Mouse (Mus musculus): ENCODE data around the gene Fam117a. TPM values are rescaled to one million over a fixed set of nuclear protein-coding genes. Genes with fewer than 3 reads are reported as not detected.
"Not testable (repeated sequence)": the region's sequence is repeated elsewhere in the genome, so short reads cannot be mapped to it uniquely, and the experiment has no call there.

Gene Fam117a
- polyA plus RNA-seq, 1 experiment from 2014 or later, result 7.5 TPM

- Histone ChIP-seq H3K4me2 (no peak overlapping the region), H3K9me3 (ENCODE audit: control insufficient read depth, low read length) (no peaks in the 10 kb centered on the region), H3K36me3 (ENCODE audit: control insufficient read depth, insufficient read depth, low read length) (no peaks in the 10 kb centered on the region), H3K4me3 (ENCODE audit: low read depth, low read length) (no peak overlapping the region), H3K4me1 (ENCODE audit: control insufficient read depth, insufficient read depth, low read length) (no peaks in the 10 kb centered on the region), H3K27me3 (ENCODE audit: control insufficient read depth, insufficient read depth, low read length) (no peaks in the 10 kb centered on the region), H3K9ac (ENCODE audit: low read length) (no peak overlapping the region), H3K27ac (ENCODE audit: low read depth, low read length) (no peak overlapping the region)
- no peak for DNase-seq (ENCODE audit: low spot score, missing footprints)
- WGBS, result 86% methylated on average over 5 of the region's 5 CpGs
- ATAC-seq (ENCODE audit: low FRiP score), result no peak
Observed at GRCm38 (mm10) chr11:95401568-95401967, 64.8 kb downstream of the Fam117a start.

- H3K4me3 ChIP-seq (ENCODE audit: low read depth, low read length), result no peak overlapping the region
- H3K4me2 ChIP-seq, result no peak overlapping the region
- DNase-seq (ENCODE audit: low spot score, missing footprints) (no peak), ATAC-seq (ENCODE audit: low FRiP score) (no peak)
- WGBS, result 24% methylated on average over 5 of the region's 5 CpGs
- no peak overlapping the region for H3K9ac ChIP-seq (ENCODE audit: low read length)
- H3K9me3 ChIP-seq (ENCODE audit: control insufficient read depth, low read length), result no peaks in the 10 kb centered on the region
- no peaks in the 10 kb centered on the region for H3K4me1 ChIP-seq (ENCODE audit: control insufficient read depth, insufficient read depth, low read length)
- no peak overlapping the region for H3K27ac ChIP-seq (ENCODE audit: low read depth, low read length)
- H3K36me3 ChIP-seq (ENCODE audit: control insufficient read depth, insufficient read depth, low read length), result no peaks in the 10 kb centered on the region
- no peaks in the 10 kb centered on the region for H3K27me3 ChIP-seq (ENCODE audit: control insufficient read depth, insufficient read depth, low read length)
Observed at GRCm38 (mm10) chr11:95402196-95402595, 65.4 kb downstream of the Fam117a start.

GRCm38 (mm10) chr11:95402658-95403101 lies 65.9 kb downstream of the Fam117a start:
- Histone ChIP-seq H3K27me3 (ENCODE audit: control insufficient read depth, insufficient read depth, low read length) (no peaks in the 10 kb centered on the region), H3K4me1 (ENCODE audit: control insufficient read depth, insufficient read depth, low read length) (no peaks in the 10 kb centered on the region), H3K27ac (ENCODE audit: low read depth, low read length) (no peak overlapping the region), H3K9ac (ENCODE audit: low read length) (no peak overlapping the region), H3K4me3 (ENCODE audit: low read depth, low read length) (no peak overlapping the region), H3K9me3 (ENCODE audit: control insufficient read depth, low read length) (no peaks in the 10 kb centered on the region), H3K4me2 (no peak overlapping the region), H3K36me3 (ENCODE audit: control insufficient read depth, insufficient read depth, low read length) (no peaks in the 10 kb centered on the region)
- DNase-seq (ENCODE audit: low spot score, missing footprints), result no peak
- no peak for ATAC-seq (ENCODE audit: low FRiP score)
- 32% methylated on average over 8 of the region's 8 CpGs for WGBS

GRCm38 (mm10) chr11:95403382-95404340 lies 66.8 kb downstream of the Fam117a start:
- ATAC-seq (ENCODE audit: low FRiP score) (no peak), DNase-seq (ENCODE audit: low spot score, missing footprints) (no peak)
- Histone ChIP-seq H3K4me3 (ENCODE audit: low read depth, low read length) (no peak overlapping the region), H3K4me1 (ENCODE audit: control insufficient read depth, insufficient read depth, low read length) (no peaks in the 10 kb centered on the region), H3K9ac (ENCODE audit: low read length) (no peak overlapping the region), H3K27me3 (ENCODE audit: control insufficient read depth, insufficient read depth, low read length) (no peaks in the 10 kb centered on the region), H3K4me2 (no peak overlapping the region), H3K9me3 (ENCODE audit: control insufficient read depth, low read length) (no peaks in the 10 kb centered on the region), H3K36me3 (ENCODE audit: control insufficient read depth, insufficient read depth, low read length) (no peaks in the 10 kb centered on the region), H3K27ac (ENCODE audit: low read depth, low read length) (no peak overlapping the region)
- WGBS, result 64% methylated on average over 16 of the region's 16 CpGs

GRCm38 (mm10) chr11:95405771-95406170 lies 69.0 kb downstream of the Fam117a start:
- no peak overlapping the region for H3K9ac ChIP-seq (ENCODE audit: low read length)
- no peak overlapping the region for H3K27ac ChIP-seq (ENCODE audit: low read depth, low read length)
- no peaks in the 10 kb centered on the region for H3K4me1 ChIP-seq (ENCODE audit: control insufficient read depth, insufficient read depth, low read length)
- no peaks in the 10 kb centered on the region for H3K27me3 ChIP-seq (ENCODE audit: control insufficient read depth, insufficient read depth, low read length)
- ATAC-seq (ENCODE audit: low FRiP score) (no peak), DNase-seq (ENCODE audit: low spot score, missing footprints) (no peak)
- WGBS, result 85% methylated on average over 4 of the region's 4 CpGs
- no peak overlapping the region for H3K4me3 ChIP-seq (ENCODE audit: low read depth, low read length)
- no peak overlapping the region for H3K4me2 ChIP-seq
- no peaks in the 10 kb centered on the region for H3K36me3 ChIP-seq (ENCODE audit: control insufficient read depth, insufficient read depth, low read length)
- no peaks in the 10 kb centered on the region for H3K9me3 ChIP-seq (ENCODE audit: control insufficient read depth, low read length)

- not testable (repeated sequence) for H3K27me3 ChIP-seq (ENCODE audit: control insufficient read depth, insufficient read depth, low read length); H3K9ac ChIP-seq (ENCODE audit: low read length); DNase-seq (ENCODE audit: low spot score, missing footprints); H3K27ac ChIP-seq (ENCODE audit: low read depth, low read length); ATAC-seq (ENCODE audit: low FRiP score); H3K9me3 ChIP-seq (ENCODE audit: control insufficient read depth, low read length); H3K4me1 ChIP-seq (ENCODE audit: control insufficient read depth, insufficient read depth, low read length); H3K36me3 ChIP-seq (ENCODE audit: control insufficient read depth, insufficient read depth, low read length); H3K4me2 ChIP-seq; H3K4me3 ChIP-seq (ENCODE audit: low read depth, low read length)
- WGBS, result 91% methylated on average over 5 of the region's 5 CpGs
Observed at GRCm38 (mm10) chr11:95406398-95406797, 69.6 kb downstream of the Fam117a start.

GRCm38 (mm10) chr11:95409450-95410112 lies 72.8 kb downstream of the Fam117a start:
- no peaks in the 10 kb centered on the region for H3K36me3 ChIP-seq (ENCODE audit: control insufficient read depth, insufficient read depth, low read length)
- no peak overlapping the region for H3K9ac ChIP-seq (ENCODE audit: low read length)
- no peaks in the 10 kb centered on the region for H3K4me1 ChIP-seq (ENCODE audit: control insufficient read depth, insufficient read depth, low read length)
- WGBS, result 87% methylated on average over 10 of the region's 10 CpGs
- no peak overlapping the region for H3K4me3 ChIP-seq (ENCODE audit: low read depth, low read length)
- no peaks in the 10 kb centered on the region for H3K9me3 ChIP-seq (ENCODE audit: control insufficient read depth, low read length)
- peaks cover 6% of the 10 kb centered on the region; the same call in 1 of the 2 replicates for H3K27me3 ChIP-seq (ENCODE audit: control insufficient read depth, insufficient read depth, low read length)
- H3K27ac ChIP-seq (ENCODE audit: low read depth, low read length), result no peak overlapping the region
- no peak for DNase-seq (ENCODE audit: low spot score, missing footprints)
- H3K4me2 ChIP-seq, result no peak overlapping the region
- ATAC-seq (ENCODE audit: low FRiP score), result no peak

- Histone ChIP-seq H3K36me3 (ENCODE audit: control insufficient read depth, insufficient read depth, low read length) (no peaks in the 10 kb centered on the region), H3K4me2 (no peak overlapping the region), H3K9me3 (ENCODE audit: control insufficient read depth, low read length) (no peaks in the 10 kb centered on the region), H3K4me3 (ENCODE audit: low read depth, low read length) (no peak overlapping the region), H3K27me3 (ENCODE audit: control insufficient read depth, insufficient read depth, low read length) (peaks cover 6% of the 10 kb centered on the region; the same call in 1 of the 2 replicates), H3K27ac (ENCODE audit: low read depth, low read length) (no peak overlapping the region), H3K4me1 (ENCODE audit: control insufficient read depth, insufficient read depth, low read length) (peaks cover 11% of the 10 kb centered on the region), H3K9ac (ENCODE audit: low read length) (no peak overlapping the region)
- DNase-seq (ENCODE audit: low spot score, missing footprints) (no peak), ATAC-seq (ENCODE audit: low FRiP score) (no peak)
- WGBS, result 75% methylated on average over 6 of the region's 6 CpGs
Observed at GRCm38 (mm10) chr11:95411453-95412013, 74.7 kb downstream of the Fam117a start.

GRCm38 (mm10) chr11:95412615-95413014 lies 75.8 kb downstream of the Fam117a start:
- Histone ChIP-seq H3K4me3 (ENCODE audit: low read depth, low read length) (no peak overlapping the region), H3K27ac (ENCODE audit: low read depth, low read length) (no peak overlapping the region), H3K9ac (ENCODE audit: low read length) (no peak overlapping the region), H3K4me1 (ENCODE audit: control insufficient read depth, insufficient read depth, low read length) (peaks cover 19% of the 10 kb centered on the region), H3K36me3 (ENCODE audit: control insufficient read depth, insufficient read depth, low read length) (no peaks in the 10 kb centered on the region), H3K4me2 (no peak overlapping the region), H3K27me3 (ENCODE audit: control insufficient read depth, insufficient read depth, low read length) (peaks cover 6% of the 10 kb centered on the region; the same call in 1 of the 2 replicates), H3K9me3 (ENCODE audit: control insufficient read depth, low read length) (no peaks in the 10 kb centered on the region)
- DNase-seq (ENCODE audit: low spot score, missing footprints) (no peak), ATAC-seq (ENCODE audit: low FRiP score) (no peak)
- WGBS, result 76% methylated on average over 3 of the region's 3 CpGs

Measured in midbrain, embryonic 11.5 days (tissue).